10 mouse cellular contexts compared by ENCODE assay signal in genomic region chr6:36903159-36903794, GRCm38 (mm10).
A peak's percentile ranks its signal among the peaks of the same experiment; 100 is the strongest.
DNase-seq lines count a peak whose midpoint lies in the region; ATAC-seq lines count a peak whose summit lies in the region.
"Had no signal": no experiment of that assay in that cellular context is flagged by ENCODE, and none has a peak within 500 bp of the region (broad histone marks: within the 10 kb centered on the region; RNA-seq: fewer than 3 reads in every experiment).

No protein-coding gene starts in this region.

- no peak overlapping the region for H3K4me3 ChIP-seq in hindbrain, embryonic 13.5 days
- H3K4me3 ChIP-seq: embryonic facial prominence, embryonic 13.5 days had no signal

- no peak overlapping the region for H3K4me2 ChIP-seq in hindbrain, embryonic 13.5 days
- H3K4me2 ChIP-seq: embryonic facial prominence, embryonic 13.5 days had no signal

- peaks cover 26% of the 10 kb centered on the region for H3K4me1 ChIP-seq in hindbrain, embryonic 13.5 days (replicated peaks)

- H3K9me3 ChIP-seq in hindbrain, embryonic 13.5 days, result no peaks in the 10 kb centered on the region
- H3K9me3 ChIP-seq: embryonic facial prominence, embryonic 13.5 days had no signal

- no peaks in the 10 kb centered on the region for H3K27me3 ChIP-seq in hindbrain, embryonic 13.5 days
- H3K27me3 ChIP-seq: embryonic facial prominence, embryonic 13.5 days had no signal

- no peaks in the 10 kb centered on the region for H3K36me3 ChIP-seq in hindbrain, embryonic 13.5 days
- H3K36me3 ChIP-seq: embryonic facial prominence, embryonic 13.5 days had no signal

- no peak overlapping the region for H3K9ac ChIP-seq in hindbrain, embryonic 13.5 days
- H3K9ac ChIP-seq: embryonic facial prominence, embryonic 13.5 days had no signal

- WGBS in hindbrain, embryonic 13.5 days, result 9% methylated on average over 8 of the region's 8 CpGs

- ATAC-seq in hindbrain, embryonic 13.5 days (ENCODE audit: low FRiP score), result peak; percentile 76
- ATAC-seq: Patski had no signal

- H3K27ac ChIP-seq in hindbrain, embryonic 13.5 days, result peak overlapping the region; percentile 78

- peak; percentile 20 for DNase-seq in embryo, embryonic 10 days (ENCODE audit: low spot score)
- DNase-seq in embryo, embryonic 11 days, result no peak
- peak; percentile 45 for DNase-seq in embryo, embryonic 9.5 days (ENCODE audit: extremely low spot score)
- DNase-seq in neural tube, embryonic 10.5 days (ENCODE audit: extremely low spot score, low spot score), result peak; percentile 22
- no peak for DNase-seq in thymus, postnatal 4 days
- no peak for DNase-seq in urinary bladder, postnatal 14 days (ENCODE audit: low spot score)
- no peak for DNase-seq in frontal cortex, adult 2 months (ENCODE audit: extremely low spot score in 1 of 2, low spot score in 1 of 2)

Comparison
In these comparisons a context has a peak if more than half of its experiments do, and no peak if none do; other contexts are left out.
1. DNase-seq: peak in embryo, embryonic 10 days (single experiment), embryo, embryonic 9.5 days (single experiment) and neural tube, embryonic 10.5 days (single experiment); none in embryo, embryonic 11 days (single experiment), thymus, postnatal 4 days (single experiment), urinary bladder, postnatal 14 days (single experiment) and frontal cortex, adult 2 months (0 of 2).